Mouse (Mus musculus) pancreas, adult 10 weeks (tissue): Measurements from ENCODE around the gene Tomm40. TPM values are rescaled to one million over a fixed set of nuclear protein-coding genes. Genes with fewer than 3 reads are reported as not detected.

Experiments used
- polyA plus RNA-seq: library from polyadenylated mRNA; stranded (reverse); fragments of 350-450 nt; fragmentation: Illumina TruSeq; extraction: RNeasy Lipid Tissue Mini Kit (QIAGEN cat#74804); gene quantifications from one replicate; pipeline ENCODE4 v1.2.3, GENCODE M21; 2015; ENCODE audit warnings: low read depth, low replicate concordance; ENCODE audit not compliant: insufficient read depth

Gene Tomm40
- 10.2 TPM for polyA plus RNA-seq

DNA sequence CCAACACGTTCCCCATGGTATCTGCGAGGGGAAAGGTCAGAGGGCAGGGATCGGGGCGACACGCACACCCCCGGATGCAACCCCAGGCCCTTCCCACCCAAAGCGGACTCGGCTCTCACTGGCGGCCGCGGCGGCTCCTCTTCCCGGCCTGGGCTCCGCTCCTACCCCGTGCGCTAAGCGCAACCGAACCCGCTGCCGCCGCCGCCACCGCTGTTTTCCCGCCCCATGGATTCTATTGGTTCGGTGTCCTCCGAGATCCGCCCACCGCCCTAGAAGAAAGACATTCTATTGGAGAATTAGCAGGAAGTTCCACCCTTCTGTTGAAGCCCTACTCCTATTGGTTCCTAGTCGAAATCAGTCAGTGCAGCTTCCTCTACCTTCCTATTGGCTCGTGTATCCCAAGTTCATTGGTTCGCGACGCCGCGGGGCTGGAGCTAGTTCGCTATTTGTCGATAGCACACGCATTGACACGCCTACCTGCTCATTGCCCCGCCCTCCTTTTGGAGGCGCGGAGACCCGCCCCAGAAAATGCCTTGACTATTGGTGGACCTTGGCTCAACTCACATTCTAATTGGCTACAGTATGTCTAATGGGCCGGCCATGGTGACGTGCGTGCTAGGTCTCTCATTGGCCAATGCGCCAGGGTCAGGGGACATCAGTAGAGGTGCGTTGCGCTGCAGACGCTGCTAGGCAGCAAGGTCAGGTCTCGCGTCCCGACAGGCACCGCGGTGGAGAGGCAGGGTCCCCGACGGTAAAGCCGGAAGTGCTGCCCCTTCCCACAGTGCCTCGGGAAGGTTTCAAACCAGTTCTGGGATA, at the start of gene Tomm40:
Gene Tomm40 (minus strand): TSS at position 200 of the 816 bp plus-strand sequence.

DNA sequence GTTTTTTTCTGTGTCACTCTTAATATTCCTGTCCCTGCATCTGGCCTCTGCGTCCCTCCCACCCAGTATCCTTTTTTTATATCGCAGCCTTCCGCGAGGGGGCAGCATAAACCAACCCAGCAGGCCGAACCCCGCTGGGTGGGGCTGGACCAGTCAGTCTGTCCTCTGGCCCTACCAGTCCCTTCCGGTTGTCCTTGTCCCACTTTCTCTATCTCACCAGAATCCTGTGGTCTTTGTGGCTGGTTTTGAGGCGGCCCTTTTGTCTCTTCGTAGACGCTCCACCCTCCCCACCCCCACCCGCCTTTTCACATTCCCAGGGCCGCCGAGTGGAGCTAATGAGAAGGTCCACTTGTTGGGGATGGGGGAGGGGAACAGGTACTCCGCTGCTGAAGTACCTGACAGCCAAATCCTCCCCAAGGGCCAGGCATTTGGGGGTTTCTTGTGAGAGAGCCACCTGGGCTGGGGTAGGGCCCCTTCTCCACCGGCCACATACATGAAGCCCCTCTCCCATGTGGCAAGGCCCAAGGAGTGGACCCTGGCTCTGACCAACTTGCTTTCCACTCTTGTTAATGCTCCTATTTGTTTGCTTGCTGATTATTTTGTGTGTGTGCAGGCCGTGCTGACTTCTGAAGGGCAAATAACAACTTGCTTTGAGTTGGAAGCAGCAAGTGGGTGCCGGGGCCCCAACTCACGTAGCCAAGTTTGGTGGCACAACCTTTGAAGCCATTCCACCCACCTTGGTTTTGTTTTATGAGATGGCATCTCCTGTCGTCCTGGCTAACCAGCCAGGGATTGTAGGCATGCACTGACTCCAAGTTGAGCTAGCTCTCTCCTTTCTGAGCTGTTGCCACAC, 35.2 kb upstream of the Tomm40 start, which contains the start of gene Nectin2:
Gene Nectin2 (minus strand): TSS at position 267 of the 853 bp plus-strand sequence.

DNA sequence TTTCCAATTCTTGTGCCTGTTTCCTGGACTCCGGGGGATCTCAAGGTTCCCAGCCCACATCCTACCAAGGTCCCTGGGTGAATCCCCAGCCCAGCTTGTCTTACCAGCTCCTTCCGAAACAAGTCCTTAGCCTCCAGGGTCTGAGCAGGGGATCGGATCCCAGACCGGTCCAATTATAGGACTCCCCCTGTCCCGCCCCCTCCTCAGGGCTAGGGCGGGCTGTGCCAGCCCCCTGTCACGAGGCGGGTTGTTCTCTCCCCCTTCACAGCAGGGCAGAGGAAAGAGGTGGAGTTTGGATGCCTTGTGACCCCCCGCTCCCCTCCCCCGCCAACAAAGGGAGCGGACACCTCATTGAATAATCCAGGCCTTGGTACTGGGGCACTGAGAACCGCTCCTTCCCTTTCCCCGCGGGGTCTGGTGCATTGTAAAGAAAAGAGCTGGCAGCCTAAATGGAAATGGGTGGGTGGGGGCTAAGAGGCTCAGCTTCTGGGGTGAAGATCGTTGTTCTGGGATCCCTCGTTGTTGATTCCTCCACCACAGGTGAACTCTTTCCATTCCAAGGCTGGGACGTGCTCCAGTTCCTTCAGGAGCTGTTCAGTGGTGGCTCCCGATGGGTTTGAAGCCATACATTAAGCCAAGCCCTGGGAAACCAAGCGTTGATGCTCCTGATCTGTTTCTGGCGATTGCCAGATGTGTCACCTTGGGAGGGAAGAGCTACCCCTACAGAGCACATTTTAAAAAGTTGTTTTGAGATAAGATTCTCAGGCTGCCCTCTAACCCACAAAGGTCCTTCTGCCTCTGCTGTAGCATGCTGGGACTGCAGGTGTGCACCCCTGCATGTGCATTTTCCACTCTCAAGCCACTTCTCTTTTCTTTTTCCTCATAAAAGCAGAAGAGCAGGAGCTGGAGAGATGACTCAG, 16.1 kb downstream of the Tomm40 start, which contains the start of gene Apoe:
Gene Apoe (minus strand): TSS at position 282 of the 920 bp plus-strand sequence.

DNA sequence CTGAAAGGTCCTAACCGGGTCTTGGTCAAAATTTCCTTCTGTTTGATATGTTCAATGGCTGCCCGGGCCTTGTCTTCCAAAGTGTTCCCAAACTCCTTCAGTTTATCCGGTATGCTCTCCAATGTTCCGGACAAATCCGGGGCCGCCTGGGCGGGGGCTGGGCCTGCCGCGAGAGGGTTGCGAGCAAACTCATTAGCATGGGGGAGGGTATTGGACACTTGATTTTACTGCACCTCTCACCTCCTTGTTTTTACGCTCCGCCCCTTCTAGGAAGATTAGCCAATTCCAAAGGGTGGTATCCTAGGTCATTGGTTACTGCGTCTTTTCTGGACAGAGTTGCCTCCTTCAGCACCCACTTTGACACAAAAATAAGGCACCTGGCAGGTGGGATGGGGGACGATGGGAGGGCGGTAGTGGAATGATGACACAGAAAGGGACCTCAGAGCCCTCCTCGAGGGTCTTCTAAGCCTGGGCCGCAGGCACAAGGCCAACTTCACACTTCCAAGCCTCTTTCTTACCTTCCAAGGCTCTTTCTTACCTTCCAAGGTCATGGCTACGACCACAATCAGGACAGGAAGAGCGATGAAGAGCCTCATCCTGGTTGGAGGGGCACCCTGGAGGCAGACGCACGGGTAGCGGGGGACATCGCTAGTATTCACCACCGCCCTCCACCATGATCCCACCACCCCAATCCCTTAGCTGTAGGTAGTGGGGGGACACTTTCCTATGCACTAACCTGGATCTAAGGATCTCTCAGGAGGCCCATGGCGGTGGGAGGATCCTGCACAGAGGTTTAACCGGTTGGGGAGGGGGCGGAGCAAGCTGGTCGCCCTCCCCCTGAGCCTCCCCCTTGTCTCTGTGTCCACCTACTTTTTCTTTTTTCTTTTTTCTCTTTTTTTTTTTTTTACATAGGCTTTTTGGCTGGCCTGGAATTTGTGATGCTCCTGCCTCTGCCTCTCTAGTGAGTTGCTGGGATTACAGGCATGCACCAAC, 23.1 kb downstream of the Tomm40 start, which contains the start of gene Apoc1:
Gene Apoc1 (minus strand): TSS at position 788 of the 993 bp plus-strand sequence.

DNA sequence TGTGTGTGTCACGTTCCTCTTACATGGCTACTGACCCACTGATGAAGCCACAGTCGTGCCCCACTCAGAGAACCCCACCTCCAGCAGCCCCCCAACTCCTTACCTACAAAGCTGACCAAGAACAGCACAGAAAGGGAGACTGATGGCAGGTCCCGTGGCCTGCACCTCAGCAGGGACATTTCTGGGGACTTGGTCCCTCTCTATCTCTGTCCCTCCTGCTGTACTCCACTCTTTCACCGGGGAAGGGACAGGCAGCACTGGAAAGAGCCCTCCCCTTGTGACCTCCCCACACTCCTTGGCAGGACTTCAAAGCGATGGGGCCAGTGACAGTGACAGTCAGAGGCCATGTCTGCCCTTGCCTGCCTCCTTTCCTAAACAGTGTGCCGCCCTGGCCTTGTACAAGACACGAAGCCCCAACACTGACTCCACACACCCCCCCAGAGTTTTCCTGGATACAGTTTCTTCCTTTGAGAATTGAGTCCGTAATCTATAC, 34.0 kb downstream of the Tomm40 start, which contains the start of the genes Gm44805 and Apoc4:
Gene Gm44805 (minus strand): TSS at position 222 of the 493 bp plus-strand sequence.
Gene Apoc4 (minus strand): TSS at position 278 of the 493 bp plus-strand sequence.

DNA sequence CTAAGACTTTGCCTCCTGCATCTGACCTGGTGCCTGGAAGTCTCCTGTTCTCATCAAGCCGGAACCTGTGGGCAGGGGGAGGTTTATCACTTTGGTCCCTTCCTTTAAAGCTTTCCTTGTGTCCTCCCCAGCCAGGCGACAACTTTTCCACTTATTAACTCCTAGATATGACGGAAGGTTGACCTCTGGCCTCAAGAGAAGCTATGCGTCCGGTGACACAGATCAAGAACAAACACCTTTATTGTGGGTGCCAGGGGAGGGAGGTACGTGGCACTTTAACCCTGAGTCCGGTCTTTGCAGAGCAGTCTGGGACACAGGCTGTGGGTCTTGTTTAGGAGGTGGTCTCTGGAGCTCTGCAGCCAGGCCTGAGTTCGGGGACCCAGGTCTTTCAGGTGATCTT, 37.4 kb downstream of the Tomm40 start, which contains the start of gene Apoc2:
Gene Apoc2 (minus strand): TSS at position 70 of the 400 bp plus-strand sequence.

DNA sequence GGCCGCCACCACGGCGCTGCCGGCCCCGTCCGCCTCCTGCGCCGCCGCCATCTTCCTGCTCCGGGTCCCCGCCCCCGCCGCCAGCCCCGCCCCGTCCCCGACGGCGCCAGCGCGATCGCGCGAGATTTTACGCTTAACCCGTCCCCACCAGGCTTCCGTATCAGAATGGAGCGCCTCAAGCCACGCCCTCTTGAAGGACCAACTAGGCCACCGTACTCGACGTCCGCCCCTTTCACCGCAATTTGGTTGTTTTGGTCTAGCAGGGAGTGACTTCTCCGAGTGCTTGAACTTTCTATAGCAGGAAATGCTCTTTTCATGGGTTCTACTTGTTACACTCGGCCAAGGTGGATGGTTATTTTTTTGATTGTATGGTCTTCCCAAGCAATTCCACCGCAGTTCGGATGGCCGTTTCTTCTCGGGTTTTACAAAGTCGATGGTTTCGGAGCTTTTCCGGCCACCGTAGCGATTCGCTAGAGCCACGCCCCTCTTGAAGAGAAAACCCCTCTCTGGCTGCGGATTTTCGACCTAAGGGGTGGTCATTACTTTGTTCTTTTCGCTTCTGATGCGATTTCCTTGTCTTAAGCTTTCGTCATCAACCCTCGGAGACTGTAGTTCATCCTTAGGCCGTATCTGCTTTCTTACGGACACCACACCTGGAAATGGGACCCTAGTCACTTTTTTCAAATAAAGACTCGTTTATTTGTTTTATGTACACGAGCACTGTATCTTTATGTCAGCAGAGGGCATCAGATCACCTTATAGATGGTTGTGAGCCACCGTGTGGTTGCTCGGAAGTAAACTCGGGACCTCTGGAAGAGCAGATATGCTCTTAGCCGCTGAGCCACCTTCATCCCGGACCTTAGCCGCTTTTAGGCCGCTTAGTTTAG, 50.0 kb downstream of the Tomm40 start, which contains the start of gene Clptm1:
Gene Clptm1 (minus strand): TSS at position 79 of the 887 bp plus-strand sequence.

Other genes with a start within 250 kb of the Tomm40 start
- 1.00 TPM for gene Bloc1s3, start 207.1 kb downstream of the Tomm40 start, polyA plus RNA-seq
- gene Trappc6a, start 207.0 kb downstream of the Tomm40 start, polyA plus RNA-seq = 19.1 TPM
- not detected for gene Nkpd1, start 197.6 kb downstream of the Tomm40 start, polyA plus RNA-seq
- 31.9 TPM for gene Ppp1r37, start 152.4 kb downstream of the Tomm40 start, polyA plus RNA-seq
- gene Zfp296, start 138.2 kb downstream of the Tomm40 start, polyA plus RNA-seq = not detected
- 23.7 TPM for gene Gemin7, start 137.8 kb downstream of the Tomm40 start, polyA plus RNA-seq
- 22.2 TPM for gene Clasrp, start 111.0 kb downstream of the Tomm40 start, polyA plus RNA-seq
- 4.5 TPM for gene Relb, start 86.0 kb downstream of the Tomm40 start, polyA plus RNA-seq
- 22.6 TPM for gene Clptm1, start 50.4 kb downstream of the Tomm40 start, polyA plus RNA-seq
- gene Apoc2, start 37.5 kb downstream of the Tomm40 start, polyA plus RNA-seq = not detected
- gene Gm44805, start 34.0 kb downstream of the Tomm40 start, polyA plus RNA-seq = not detected
- gene Apoc4, start 34.0 kb downstream of the Tomm40 start, polyA plus RNA-seq = not detected
- 15.3 TPM for gene Apoc1, start 22.8 kb downstream of the Tomm40 start, polyA plus RNA-seq
- gene Apoe, start 16.2 kb downstream of the Tomm40 start, polyA plus RNA-seq = 298 TPM
- gene Nectin2, start 35.0 kb upstream of the Tomm40 start, polyA plus RNA-seq = 7.7 TPM
- gene Bcam, start 55.6 kb upstream of the Tomm40 start, polyA plus RNA-seq = 37.8 TPM
- gene Cblc, start 81.4 kb upstream of the Tomm40 start, polyA plus RNA-seq = 4.5 TPM
- 11.1 TPM for gene Bcl3, start 107.3 kb upstream of the Tomm40 start, polyA plus RNA-seq
- not detected for gene Gm19345, start 136.6 kb upstream of the Tomm40 start, polyA plus RNA-seq
- not detected for gene Ceacam16, start 145.9 kb upstream of the Tomm40 start, polyA plus RNA-seq
- gene Ceacam19, start 172.5 kb upstream of the Tomm40 start, polyA plus RNA-seq = not detected
- gene Pvr, start 205.7 kb upstream of the Tomm40 start, polyA plus RNA-seq = 5.6 TPM
- gene Igsf23, start 235.3 kb upstream of the Tomm40 start, polyA plus RNA-seq = 0.96 TPM
- gene Ceacam20, start 250.0 kb upstream of the Tomm40 start, polyA plus RNA-seq = not detected